Mouse (Mus musculus) urinary bladder, postnatal 14 days (tissue): ENCODE data around the gene Chrna10.

Experiments used
- DNase-seq: peaks from one replicate; pipeline ENCODE4 v3.0.0; 2021; ENCODE audit warnings: low spot score

Gene Chrna10

GRCm38 (mm10) chr7:102116579-102117331, at the start of gene Chrna10:
Chrna10 (minus strand) TSS chr7:102116828.
- no peak for DNase-seq

DNA sequence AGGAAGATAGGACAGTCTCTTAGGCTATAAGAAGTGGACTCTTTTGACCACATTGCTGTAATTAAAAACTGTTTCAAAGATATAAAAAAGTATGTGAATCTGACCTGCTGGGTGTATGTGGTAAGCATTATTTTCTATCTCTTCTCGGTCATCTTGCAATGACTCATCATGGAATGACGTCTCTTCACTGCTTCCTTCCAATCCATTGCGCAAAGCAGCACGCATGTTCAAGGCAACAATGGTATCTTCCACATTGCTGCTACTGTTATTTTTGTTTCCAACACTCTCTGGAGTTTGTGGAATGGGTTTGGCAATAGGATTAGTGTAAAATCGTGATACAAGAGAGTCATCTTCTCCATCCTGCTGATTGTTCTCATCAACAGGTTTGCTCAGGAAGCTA, 37.1 kb upstream of the Chrna10 start:
- DNase-seq: no peak

DNA sequence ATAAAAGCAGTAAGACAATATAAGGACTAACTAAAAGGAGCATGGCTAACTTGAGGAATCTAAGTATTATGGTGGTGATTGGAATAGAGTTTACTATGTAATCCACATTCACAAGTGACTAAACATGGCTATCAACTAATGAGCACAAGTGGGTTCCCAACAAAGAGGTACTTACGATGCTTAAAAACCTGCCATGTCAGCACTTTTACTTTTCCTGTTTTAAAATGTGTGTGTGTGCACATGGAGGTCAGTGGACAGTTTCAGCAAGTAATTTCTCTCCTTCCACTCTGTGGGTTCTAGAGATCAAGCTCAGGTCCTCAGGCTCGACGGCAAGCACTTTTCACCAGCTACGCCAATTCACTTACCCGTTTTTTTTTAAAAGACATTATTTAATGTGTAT, 21.3 kb upstream of the Chrna10 start:
- no peak for DNase-seq

DNA sequence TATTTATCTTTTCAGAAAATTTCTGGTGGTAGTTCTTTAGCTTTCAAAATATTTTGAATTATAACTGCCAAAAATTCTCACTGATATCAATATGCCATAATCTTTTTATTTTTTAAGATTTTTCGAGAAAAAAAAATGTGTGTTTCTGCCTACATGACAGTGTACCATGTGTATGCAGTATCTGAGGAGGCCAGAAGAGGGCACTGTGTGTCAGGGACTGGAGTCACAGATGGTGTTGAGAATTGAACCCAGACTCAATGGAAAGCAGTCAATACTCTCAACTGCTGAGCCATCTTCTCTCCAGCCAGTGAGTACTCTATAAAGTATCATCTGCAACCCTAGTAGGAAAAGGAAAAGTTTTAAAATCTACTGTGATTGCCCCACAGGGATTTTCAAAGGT, 20.8 kb upstream of the Chrna10 start:
- DNase-seq: peak; percentile 18

DNA sequence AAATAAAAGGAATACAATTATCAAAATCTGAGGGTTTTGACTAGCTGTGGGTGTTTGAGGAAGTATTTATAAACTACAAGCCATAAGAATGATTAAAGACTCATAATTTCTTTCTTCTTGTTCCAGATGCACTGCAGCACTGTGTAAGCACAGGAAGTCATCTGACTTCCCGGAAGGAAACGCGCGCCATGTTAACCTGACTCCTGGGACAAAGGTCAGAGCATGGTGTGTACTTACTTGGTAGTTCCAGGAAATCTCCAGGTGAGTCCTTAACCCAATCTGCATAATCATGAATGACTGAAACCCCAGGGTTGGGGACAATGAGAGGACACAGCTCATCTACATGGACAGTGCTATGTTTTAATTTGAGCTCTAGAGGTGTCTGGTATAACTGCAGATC, 15.8 kb upstream of the Chrna10 start:
- no peak for DNase-seq

GRCm38 (mm10) chr7:102120326-102120725, 3.7 kb upstream of the Chrna10 start:
- DNase-seq: no peak

- no peak for DNase-seq
Measured at GRCm38 (mm10) chr7:102117382-102117781, 754 bp upstream of the Chrna10 start.

- DNase-seq: no peak
Measured at GRCm38 (mm10) chr7:102113151-102113729, 3.4 kb downstream of the Chrna10 start.

- DNase-seq: no peak
Measured at GRCm38 (mm10) chr7:102109746-102110145, 6.9 kb downstream of the Chrna10 start.

DNA sequence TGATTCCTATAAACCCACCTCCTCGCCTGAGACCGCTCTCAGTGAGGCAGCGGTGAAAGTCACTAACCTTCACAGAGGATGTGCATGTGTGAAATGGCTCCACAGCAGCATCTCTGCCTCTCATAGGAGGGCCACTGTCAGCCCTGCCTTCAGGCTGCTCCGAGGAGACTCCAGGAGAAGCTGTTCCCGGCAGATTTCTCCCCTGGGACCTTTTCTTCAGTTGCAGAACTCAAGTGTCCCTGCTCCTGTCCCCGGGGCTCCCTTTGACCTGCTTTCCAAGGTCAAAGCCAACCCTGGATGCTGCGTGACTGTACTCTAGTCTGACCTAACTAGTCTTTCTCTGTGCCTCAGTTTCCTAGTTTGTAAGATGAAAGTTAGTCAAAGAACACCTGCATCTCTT, 7.5 kb downstream of the Chrna10 start, which contains the start of gene Art5:
Art5 (minus strand) TSS at position 319 of the 400 bp plus-strand sequence.
- DNase-seq: no peak

DNA sequence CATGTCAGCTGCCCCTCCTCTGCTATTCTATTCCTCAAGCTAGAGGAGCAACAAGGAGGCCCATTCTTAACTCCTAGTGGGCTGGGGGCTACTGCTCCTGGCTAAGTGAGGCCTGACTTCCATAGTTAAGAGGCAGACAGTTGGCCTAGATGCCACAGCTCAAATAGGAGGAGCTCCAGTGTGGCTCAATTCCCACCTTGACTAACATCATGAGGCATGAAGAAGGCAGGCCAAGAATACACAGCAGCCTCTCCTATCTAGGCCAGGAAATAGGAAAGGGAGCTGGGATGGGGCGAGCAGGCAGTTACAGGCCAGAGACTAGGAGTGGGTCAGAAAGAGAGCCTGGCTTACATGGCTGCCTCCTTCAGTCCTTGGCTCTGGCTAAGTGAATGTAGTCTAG, 8.4 kb downstream of the Chrna10 start:
- DNase-seq: no peak

DNA sequence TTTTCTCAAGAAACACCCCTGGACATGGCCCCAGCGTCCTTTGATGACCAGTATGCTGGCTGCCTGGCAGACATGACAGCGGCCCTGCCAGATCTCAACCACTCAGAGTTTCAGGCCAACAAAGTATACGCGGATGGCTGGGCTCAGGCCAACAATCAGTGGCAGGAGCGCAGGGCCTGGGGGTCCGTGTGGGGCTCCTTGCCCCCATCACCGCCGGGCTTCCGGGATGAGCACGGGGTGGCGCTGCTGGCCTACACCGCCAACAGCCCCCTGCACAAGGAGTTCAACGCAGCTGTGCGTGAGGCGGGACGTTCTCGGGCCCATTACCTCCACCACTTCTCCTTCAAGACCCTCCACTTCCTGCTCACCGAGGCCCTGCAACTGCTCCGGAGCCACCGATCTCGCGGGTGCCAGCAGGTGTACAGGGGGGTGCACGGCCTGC, 9.9 kb downstream of the Chrna10 start:
- no peak for DNase-seq

- no peak for DNase-seq
Measured at GRCm38 (mm10) chr7:102104126-102104525, 12.5 kb downstream of the Chrna10 start.

DNA sequence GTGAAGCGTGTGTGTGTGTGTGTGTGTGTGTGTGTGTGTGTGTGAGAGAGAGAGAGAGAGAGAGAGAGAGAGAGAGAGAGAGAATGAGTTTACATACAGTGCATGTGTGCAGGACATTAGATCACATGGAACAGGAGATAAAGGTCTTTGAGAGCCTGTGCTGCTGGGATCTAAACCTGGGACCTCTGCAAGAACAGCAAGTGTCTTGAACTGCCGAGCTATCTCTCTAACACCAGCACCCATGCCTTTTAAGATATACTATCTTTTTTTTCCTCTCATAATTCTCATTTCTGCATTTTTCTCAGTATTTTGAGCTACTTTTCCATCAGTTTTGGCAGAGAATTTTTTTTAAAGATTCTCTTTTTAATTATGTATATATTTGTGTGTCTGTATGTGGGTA, 13.1 kb downstream of the Chrna10 start:
- no peak for DNase-seq

GRCm38 (mm10) chr7:102102696-102103095, 13.9 kb downstream of the Chrna10 start:
- DNase-seq: no peak

DNA sequence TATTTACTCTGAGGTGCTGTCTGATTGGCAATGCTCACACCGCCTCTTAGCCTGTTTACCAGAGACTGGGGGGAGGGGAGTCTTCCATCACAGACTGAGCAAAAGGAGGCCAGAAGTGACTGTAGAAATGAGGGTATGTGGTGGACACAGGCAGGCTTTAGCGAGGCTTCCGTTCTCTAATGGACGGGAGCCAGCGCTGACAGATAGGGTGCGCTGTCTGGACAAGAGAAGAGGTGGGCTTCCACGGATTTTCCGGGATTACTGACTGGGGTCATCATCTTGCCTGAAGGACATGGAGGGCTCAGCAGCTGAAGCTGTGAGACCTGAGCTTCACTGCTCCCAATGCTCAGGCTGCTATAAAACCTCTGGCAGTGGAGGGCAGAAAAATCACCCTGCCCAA, 14.4 kb downstream of the Chrna10 start:
- no peak for DNase-seq

DNA sequence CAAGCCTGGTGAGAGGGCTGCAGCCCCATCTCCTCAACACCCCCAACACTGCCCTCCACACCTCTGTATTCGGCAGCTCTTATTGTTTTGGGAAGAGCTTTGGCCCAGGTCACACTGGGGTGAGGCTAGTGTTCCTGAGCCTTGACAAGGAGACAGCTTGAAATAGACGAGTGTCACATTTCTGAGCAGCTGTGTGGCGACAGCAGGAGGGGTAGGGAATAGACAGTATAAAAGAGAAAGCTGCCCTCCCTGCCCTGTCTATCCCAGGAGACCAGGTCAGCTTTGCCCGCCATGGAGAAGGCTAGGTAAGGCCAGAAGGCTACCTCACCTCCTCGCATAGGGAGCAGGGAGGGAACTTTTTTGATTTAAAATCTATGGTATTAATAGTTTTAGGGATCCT, 15.1 kb downstream of the Chrna10 start, which contains the start of gene Art1:
Art1 (plus strand) TSS at position 257 of the 400 bp plus-strand sequence.
- DNase-seq: no peak

DNA sequence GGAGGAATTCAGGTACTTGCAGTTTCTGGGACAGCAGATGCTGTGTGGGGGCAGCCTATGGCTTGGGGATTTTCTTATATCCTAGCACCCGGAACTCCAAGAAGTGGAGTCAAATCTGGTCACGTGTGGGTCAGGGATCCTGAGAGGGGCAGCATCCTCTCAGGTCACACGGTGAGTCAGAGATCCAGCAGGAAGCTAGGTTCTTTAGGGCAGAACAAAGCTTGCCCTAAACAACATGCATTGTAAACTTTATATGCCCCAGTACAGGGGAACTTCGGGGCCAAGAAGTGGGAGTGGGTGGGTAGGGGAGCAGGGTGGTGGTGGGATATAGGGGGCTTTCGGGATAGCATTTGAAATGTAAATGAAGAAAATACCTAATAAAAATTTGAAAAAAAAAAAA, 15.8 kb downstream of the Chrna10 start:
- no peak for DNase-seq

GRCm38 (mm10) chr7:102099760-102100661, 16.6 kb downstream of the Chrna10 start:
- DNase-seq: no peak

DNA sequence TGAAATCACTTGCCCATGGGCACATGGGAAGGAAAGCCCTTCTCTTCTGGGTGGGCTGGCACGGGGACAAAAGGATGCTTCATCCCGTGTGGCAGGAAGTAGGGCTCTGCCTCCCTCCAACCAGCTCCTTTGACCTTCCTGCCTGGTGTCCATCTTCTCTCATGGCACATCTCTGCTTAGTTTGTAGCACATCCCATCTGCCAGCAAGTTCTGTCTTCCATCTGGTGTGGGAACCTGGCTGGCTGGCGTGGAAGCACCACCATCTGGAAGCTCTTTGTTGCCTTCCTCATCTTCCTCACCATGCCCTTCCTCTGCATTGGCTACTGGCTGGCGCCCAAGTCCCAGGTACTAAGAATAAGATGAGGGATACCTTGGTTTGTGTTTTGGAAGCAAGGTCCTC, 29.3 kb downstream of the Chrna10 start:
- no peak for DNase-seq

DNA sequence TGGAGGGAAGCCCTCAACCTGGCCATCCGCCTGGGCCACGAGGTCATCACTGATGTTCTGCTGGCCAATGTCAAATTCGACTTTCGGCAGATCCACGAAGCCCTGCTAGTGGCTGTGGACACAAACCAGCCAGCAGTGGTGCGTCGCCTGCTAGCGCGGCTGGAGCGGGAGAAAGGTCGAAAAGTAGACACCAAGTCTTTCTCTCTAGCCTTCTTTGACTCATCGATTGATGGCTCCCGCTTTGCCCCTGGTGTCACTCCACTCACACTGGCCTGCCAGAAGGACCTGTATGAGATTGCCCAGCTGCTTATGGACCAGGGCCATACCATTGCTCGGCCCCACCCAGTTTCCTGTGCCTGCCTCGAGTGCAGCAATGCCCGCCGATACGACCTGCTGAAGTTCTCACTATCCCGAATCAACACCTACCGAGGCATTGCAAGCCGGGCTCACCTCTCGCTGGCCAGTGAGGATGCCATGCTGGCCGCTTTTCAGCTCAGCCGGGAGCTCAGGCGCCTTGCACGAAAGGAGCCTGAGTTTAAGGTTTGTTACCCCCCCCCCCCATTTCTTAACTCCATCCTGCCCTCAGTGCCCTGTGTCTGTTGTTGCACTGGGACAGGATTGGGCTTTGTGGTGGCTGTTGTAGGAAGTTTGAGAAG, 32.5 kb downstream of the Chrna10 start:
- no peak for DNase-seq

DNA sequence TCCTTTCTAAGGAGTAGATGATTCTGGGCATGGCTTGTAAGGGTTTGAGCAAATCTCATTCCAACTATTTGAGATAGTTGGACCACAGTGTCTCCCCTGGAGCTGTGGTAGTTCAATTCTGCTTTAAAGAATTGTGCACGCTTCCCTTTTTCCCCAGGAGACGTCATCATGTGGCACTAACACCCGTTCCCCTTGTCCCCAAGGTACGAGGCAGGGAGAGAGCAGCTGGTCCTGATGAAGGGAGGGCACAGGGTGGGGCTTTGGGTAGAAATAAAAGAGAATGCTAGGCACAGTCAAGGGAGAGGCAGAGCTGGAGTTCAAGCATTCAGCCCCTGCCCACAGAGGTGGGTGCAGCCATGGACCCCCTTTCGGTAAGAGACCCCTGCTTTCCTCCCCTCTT, 33.8 kb downstream of the Chrna10 start, which contains the start of gene Trpc2:
Trpc2 (plus strand) TSS at position 301 of the 400 bp plus-strand sequence.
- no peak for DNase-seq
